Mouse (Mus musculus) bone marrow macrophage, adult 2 months (primary cell): ENCODE data around the gene Gm3409. TPM values are rescaled to one million over a fixed set of nuclear protein-coding genes. Genes with fewer than 3 reads are reported as not detected.
"Not testable (repeated sequence)": the region's sequence is repeated elsewhere in the genome, so short reads cannot be mapped to it uniquely, and the experiment has no call there.

Source experiments
- H3K27ac ChIP-seq: 2 replicates; pipeline ENCODE4 v1.5.1; 2012; ENCODE audit warnings: low read depth, low read length; ENCODE audit not compliant: insufficient read depth
- H3K4me1 ChIP-seq: 2 replicates; pipeline ENCODE4 v1.6.1; 2012; ENCODE audit warnings: low read length; ENCODE audit not compliant: control insufficient read depth, insufficient read depth
- H3K4me3 ChIP-seq: 2 replicates; pipeline ENCODE4 v1.5.1; 2012; ENCODE audit warnings: mild to moderate bottlenecking, low read length, moderate library complexity; ENCODE audit not compliant: insufficient read depth
- CTCF ChIP-seq: IDR thresholded peaks from 2 replicates; pipeline ENCODE4 v1.5.1; 2012; ENCODE audit warnings: low read depth, mild to moderate bottlenecking, low read length, moderate library complexity
- POLR2A ChIP-seq: IDR thresholded peaks from 2 replicates; pipeline ENCODE4 v1.6.1; 2012; ENCODE audit warnings: mild to moderate bottlenecking, low read depth, low read length, borderline replicate concordance
- polyA plus RNA-seq: library from polyadenylated mRNA; stranded (reverse); fragments of >200 nt; gene quantifications from 2 replicates; pipeline ENCODE4 v1.2.4, GENCODE M21; 2012; ENCODE audit not compliant: missing spikeins, insufficient read depth, insufficient read length

Gene Gm3409
- not detected in 2 replicates for polyA plus RNA-seq

- H3K4me3 ChIP-seq, H3K27ac ChIP-seq, H3K4me1 ChIP-seq: not testable (repeated sequence)
Measured at GRCm38 (mm10) chr5:146537347-146537746, at the start of gene Gm3409. Gene Gm3409, plus strand, starts transcription at chr5:146537647.

DNA sequence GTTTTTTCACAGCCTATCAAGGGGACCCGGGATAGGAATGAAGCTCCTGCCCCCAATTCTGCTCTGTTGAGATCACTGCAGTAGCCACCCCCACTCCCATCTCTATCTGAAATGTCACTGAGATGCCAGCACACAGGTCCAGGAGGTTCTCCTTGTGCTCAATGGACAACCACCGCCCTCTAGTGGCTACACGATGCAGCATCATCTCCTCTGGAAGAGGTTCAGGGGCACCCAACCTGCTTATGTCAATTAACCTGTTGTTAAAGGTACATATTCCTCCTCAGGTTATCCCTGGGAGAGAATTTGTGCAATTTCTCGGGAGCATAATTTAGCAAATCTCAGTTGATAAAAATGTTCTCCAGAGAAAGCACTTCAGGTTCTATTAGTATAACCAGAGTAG, 48.5 kb upstream of the Gm3409 start:
- not testable (repeated sequence) for H3K4me1 ChIP-seq, H3K27ac ChIP-seq, H3K4me3 ChIP-seq

- H3K4me1 ChIP-seq, H3K27ac ChIP-seq, H3K4me3 ChIP-seq: not testable (repeated sequence)
Measured at GRCm38 (mm10) chr5:146491063-146491462, 46.4 kb upstream of the Gm3409 start, which contains the start of gene Gm6370. Gene Gm6370, plus strand, starts transcription at chr5:146491363.

- H3K27ac ChIP-seq, H3K4me1 ChIP-seq, H3K4me3 ChIP-seq: not testable (repeated sequence)
Measured at GRCm38 (mm10) chr5:146502099-146502498, 35.3 kb upstream of the Gm3409 start, which contains the start of gene 4930449I24Rik. Gene 4930449I24Rik, plus strand, starts transcription at chr5:146502399.

GRCm38 (mm10) chr5:146513823-146514222, 23.6 kb upstream of the Gm3409 start, which contains the start of gene Gm3402:
Gene Gm3402, plus strand, starts transcription at chr5:146514123.
- not testable (repeated sequence) for H3K27ac ChIP-seq, H3K4me3 ChIP-seq, H3K4me1 ChIP-seq

GRCm38 (mm10) chr5:146525501-146525900, 11.9 kb upstream of the Gm3409 start, which contains the start of gene Gm3404:
Gene Gm3404, plus strand, starts transcription at chr5:146525801.
- H3K4me3 ChIP-seq, H3K4me1 ChIP-seq, H3K27ac ChIP-seq: not testable (repeated sequence)

DNA sequence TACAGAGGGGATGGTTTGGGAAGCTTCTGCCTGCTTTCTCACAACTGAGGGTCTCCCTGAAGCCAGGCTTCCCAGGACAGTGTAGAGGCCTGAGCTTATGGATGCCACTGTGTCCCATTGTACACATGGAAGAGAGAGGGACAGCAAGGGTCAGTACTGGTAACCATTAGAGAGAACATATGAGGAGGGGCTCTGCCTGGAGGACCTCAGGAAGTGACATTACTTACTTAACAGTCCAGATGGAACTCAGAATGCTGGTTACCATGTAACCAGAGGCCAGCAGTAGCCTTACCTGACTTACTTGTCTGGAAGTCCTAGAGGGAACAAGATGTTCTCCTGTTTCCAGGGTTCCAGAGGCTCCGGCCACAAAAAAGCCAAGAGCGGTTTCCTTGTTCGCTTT, 18.4 kb downstream of the Gm3409 start, which contains the start of gene Gm3415:
TSS of gene Gm3415 (plus strand) at position 301 of the 400 bp plus-strand sequence.
- H3K27ac ChIP-seq, H3K4me3 ChIP-seq, H3K4me1 ChIP-seq: not testable (repeated sequence)

DNA sequence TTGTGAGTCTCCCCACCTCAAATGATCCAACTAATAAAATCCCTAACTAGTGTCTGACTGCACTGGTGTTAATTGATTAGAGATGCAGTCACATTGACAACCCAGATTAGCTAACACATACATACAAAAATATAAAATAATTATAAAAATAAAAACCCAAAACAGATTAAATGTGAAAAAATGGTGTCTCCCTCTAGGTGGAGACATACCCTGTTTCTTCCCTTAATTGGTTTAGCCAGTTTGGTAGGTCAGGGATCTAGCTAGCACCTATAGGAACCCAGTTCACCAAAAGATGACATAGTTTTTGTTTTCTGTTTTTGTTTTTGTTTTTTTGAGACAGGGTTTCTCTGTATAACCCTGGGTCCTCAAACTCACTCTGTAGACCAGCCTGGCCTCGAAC, 26.8 kb downstream of the Gm3409 start:
- H3K4me3 ChIP-seq, result no peak overlapping the region
- no peaks in the 10 kb centered on the region for H3K4me1 ChIP-seq
- no peak overlapping the region for H3K27ac ChIP-seq
- TF ChIP-seq CTCF, result no peak
- TF ChIP-seq POLR2A, result no peak

DNA sequence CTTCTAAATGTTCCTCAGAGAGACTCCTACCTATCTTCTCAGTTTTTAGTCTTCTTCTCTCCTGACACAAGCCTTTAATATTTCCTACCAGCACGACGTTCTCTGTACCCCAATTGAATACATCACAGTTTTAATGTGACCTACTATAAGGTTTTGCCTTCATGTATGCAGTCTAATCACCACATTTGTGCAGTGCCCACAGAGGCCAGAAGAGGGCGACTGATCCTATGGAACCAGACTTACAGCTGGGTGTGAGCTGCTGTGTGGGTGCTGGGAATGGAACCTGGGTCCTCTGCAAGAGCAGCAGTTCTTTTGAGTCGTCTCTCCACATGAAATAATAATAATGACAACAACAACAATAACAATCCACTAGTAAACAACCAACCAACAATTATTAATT, 29.6 kb downstream of the Gm3409 start:
- Histone ChIP-seq H3K4me3 (no peak overlapping the region), H3K4me1 (no peaks in the 10 kb centered on the region), H3K27ac (no peak overlapping the region)
- TF ChIP-seq CTCF (no peak), POLR2A (no peak)

- H3K27ac ChIP-seq, H3K4me1 ChIP-seq, H3K4me3 ChIP-seq: not testable (repeated sequence)
Measured at GRCm38 (mm10) chr5:146570179-146570578, 32.7 kb downstream of the Gm3409 start.

DNA sequence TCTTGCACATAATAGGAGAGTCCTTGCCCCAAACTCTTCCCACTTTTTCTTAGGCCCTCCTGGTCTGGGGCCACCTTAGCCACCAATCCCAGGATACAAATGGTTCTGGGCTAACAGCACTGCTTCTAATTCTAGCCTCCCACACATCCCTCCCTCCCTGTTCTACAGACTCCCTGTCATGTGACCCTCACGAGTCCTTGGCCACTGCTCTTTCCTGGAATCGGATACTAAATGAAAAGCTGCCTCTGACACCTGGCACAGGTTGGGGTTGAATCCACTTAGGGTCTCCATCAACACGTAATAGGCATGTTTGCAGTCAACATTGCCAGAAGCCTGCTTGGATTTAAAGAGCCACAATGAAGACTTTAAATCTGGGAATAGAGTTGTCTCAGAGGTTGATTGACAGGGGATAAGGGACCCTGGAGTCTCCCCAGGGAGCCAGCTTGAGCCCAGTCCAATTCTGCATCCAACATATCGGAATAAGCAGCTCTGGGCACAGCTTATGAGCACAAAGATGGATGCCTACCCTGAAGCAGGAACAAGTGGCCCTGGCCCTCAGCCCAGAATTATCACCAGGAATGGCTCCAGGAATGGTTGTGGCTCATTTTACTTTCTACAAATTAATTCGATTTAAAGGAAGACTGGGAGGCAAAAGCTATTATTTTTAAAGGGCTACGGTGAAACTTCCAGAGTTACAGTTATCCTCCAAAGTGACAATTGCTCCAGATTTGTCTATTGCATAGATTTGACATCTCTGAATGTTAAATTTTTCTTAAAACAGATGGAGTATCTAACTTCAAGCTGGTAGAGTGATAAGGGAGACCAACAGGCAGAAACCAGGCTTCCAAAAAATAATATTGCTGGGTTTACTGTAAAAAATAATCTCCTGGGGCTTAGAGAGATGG, 34.6 kb downstream of the Gm3409 start:
- H3K4me3 ChIP-seq, H3K4me1 ChIP-seq, H3K27ac ChIP-seq: not testable (repeated sequence)

GRCm38 (mm10) chr5:146572735-146573042, 35.2 kb downstream of the Gm3409 start:
- H3K4me3 ChIP-seq, H3K4me1 ChIP-seq, H3K27ac ChIP-seq: not testable (repeated sequence)
